Mouse (Mus musculus) embryonic facial prominence, embryonic 11.5 days (tissue): Measurements from ENCODE around the gene DXBay18. TPM values are rescaled to one million over a fixed set of nuclear protein-coding genes. Genes with fewer than 3 reads are reported as not detected.

ENCODE experiments used
- polyA plus RNA-seq: library from polyadenylated mRNA; unstranded; fragments of >200 nt; fragmentation: Nextera tagmentation; extraction: Ambion mirVana; gene quantifications from 2 replicates; pipeline ENCODE4 v1.2.1, GENCODE M21; 2014

Gene DXBay18
- polyA plus RNA-seq, 1 experiment from 2014 or later: not detected

Other genes starting within 250 kb of the DXBay18 start
- gene Cetn2, start 231.0 kb downstream of the DXBay18 start, polyA plus RNA-seq: 114 and 127 TPM in 2 replicates
- 37.0 and 42.3 TPM in 2 replicates for gene Nsdhl, start 230.9 kb downstream of the DXBay18 start, polyA plus RNA-seq
- 6.5 and 7.0 TPM in 2 replicates for gene Zfp185, start 162.1 kb downstream of the DXBay18 start, polyA plus RNA-seq
- gene Pnma5, start 112.3 kb downstream of the DXBay18 start, polyA plus RNA-seq: 0.13 TPM in 1 of 2 replicates, not detected in the other
- gene Pnma3, start 84.7 kb downstream of the DXBay18 start, polyA plus RNA-seq: 0.11 and 0.22 TPM in 2 replicates
- gene Xlr4a, start 67.0 kb downstream of the DXBay18 start, polyA plus RNA-seq: 0.83 and 1.0 TPM in 2 replicates
- 3.5 and 5.0 TPM in 2 replicates for gene Xlr3a, start 52.4 kb downstream of the DXBay18 start, polyA plus RNA-seq
- not detected in 2 replicates for gene Gm14685, start 32.4 kb downstream of the DXBay18 start, polyA plus RNA-seq
- gene Xlr5b, start 654 bp downstream of the DXBay18 start, polyA plus RNA-seq: not detected in 2 replicates
- gene Spin2d, start 27.5 kb upstream of the DXBay18 start, polyA plus RNA-seq: not detected in 2 replicates
- gene Xlr3b, start 42.8 kb upstream of the DXBay18 start, polyA plus RNA-seq: 13.0 and 13.8 TPM in 2 replicates
- gene Xlr4b, start 64.9 kb upstream of the DXBay18 start, polyA plus RNA-seq: 1.1 TPM in 1 of 2 replicates, not detected in the other
- gene F8a, start 78.8 kb upstream of the DXBay18 start, polyA plus RNA-seq: 8.6 and 9.4 TPM in 2 replicates
- not detected in 2 replicates for gene Xlr4c, start 93.7 kb upstream of the DXBay18 start, polyA plus RNA-seq
- gene Xlr3c, start 115.9 kb upstream of the DXBay18 start, polyA plus RNA-seq: 0.55 TPM in 1 of 2 replicates, not detected in the other
- gene Xlr5a, start 143.5 kb upstream of the DXBay18 start, polyA plus RNA-seq: not detected in 2 replicates
- gene Xlr5c, start 143.5 kb upstream of the DXBay18 start, polyA plus RNA-seq: not detected in 2 replicates
- gene Gm45015, start 187.4 kb upstream of the DXBay18 start, polyA plus RNA-seq: not detected in 2 replicates
- 20.2 and 20.3 TPM in 2 replicates for gene Zfp275, start 193.2 kb upstream of the DXBay18 start, polyA plus RNA-seq
- gene Gm18336, start 249.3 kb upstream of the DXBay18 start, polyA plus RNA-seq: not detected in 2 replicates